7 mouse cellular contexts compared by ENCODE assay signal in the genomic region with DNA sequence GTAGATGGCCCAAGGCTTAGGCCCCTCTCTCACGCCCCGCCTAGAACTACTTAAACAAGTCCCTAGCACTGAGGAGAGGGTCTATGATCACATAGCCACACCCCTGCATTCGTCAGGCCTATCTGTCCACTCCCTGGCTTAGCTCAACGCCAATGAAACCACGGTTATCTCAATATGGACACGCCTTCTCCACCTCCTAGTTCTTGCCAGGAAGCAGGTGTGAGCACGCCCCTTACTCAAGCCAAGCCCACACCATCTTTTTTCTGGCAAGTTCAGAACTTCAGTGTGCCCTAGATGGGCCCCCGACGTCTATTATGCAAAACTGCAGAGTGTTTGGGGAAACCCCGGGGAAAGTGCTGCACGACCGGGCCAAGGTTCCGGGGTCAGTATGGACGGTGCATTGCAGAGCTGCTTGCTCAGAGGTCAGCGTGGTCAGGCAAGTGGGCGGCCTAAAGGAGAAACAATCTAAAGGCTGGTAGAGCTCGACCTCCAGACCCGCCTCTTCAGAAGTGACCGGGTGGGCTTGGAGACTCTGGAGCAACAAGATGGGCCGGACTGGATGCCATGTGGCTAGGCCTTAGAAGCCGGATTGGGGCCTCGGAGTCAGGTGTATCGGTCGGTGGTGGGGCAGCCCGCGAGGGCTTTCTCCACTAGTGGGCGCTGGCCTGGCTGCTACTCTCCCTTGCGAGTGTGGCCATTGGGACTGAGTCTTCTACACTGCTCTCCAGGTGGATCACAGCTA. TPM values are rescaled to one million over a fixed set of nuclear protein-coding genes. Genes with fewer than 3 reads are reported as not detected.
A peak's percentile ranks its signal among the peaks of the same experiment; 100 is the strongest.
DNase-seq lines count a peak whose midpoint lies in the region; ATAC-seq lines count a peak whose summit lies in the region.

A gene (minus strand): TSS at position 41 of the 742 bp plus-strand sequence.

- H3K36me3 ChIP-seq in embryonic facial prominence, embryonic 15.5 days, result no peaks in the 10 kb centered on the region
- no peaks in the 10 kb centered on the region for H3K36me3 ChIP-seq in liver, embryonic 15.5 days (replicated peaks)

- peak within 1 kb of the TSS; percentile 9 for H3K4me3 ChIP-seq in embryonic facial prominence, embryonic 15.5 days (replicated peaks)
- peak within 1 kb of the TSS; percentile 33 for H3K4me3 ChIP-seq in liver, embryonic 15.5 days (replicated peaks)

- H3K4me2 ChIP-seq in embryonic facial prominence, embryonic 15.5 days (replicated peaks), result peak within 1 kb of the TSS; percentile 27
- peak within 1 kb of the TSS; percentile 61 for H3K4me2 ChIP-seq in liver, embryonic 15.5 days

- H3K27me3 ChIP-seq in embryonic facial prominence, embryonic 15.5 days, result peaks cover 9% of the 10 kb centered on the region; the same call in 1 of the 2 replicates
- peaks cover 9% of the 10 kb centered on the region for H3K27me3 ChIP-seq in liver, embryonic 15.5 days

- 0 out of 2 replicates have a peak, but pooled peaks cover 6% of the 10 kb centered on the region for H3K4me1 ChIP-seq in embryonic facial prominence, embryonic 15.5 days
- peaks cover 18% of the 10 kb centered on the region for H3K4me1 ChIP-seq in liver, embryonic 15.5 days (replicated peaks)

- peak; percentile 23 for DNase-seq in thymus, postnatal 0 days (ENCODE audit: low spot score)
- DNase-seq in thymus, postnatal 25 days, result no peak
- no peak for DNase-seq in c-Kit-positive CD71-positive TER-119-positive erythroid progenitor cells, embryonic 14.5 days (ENCODE audit: low spot score)
- DNase-seq in cerebellum, postnatal 36 days, result no peak
- DNase-seq in right cerebral cortex, postnatal 14 days, result no peak

- peak; percentile 62; the same call in 1 of the 2 replicates for ATAC-seq in embryonic facial prominence, embryonic 15.5 days (ENCODE audit: insufficient number of reproducible peaks, low FRiP score, low TSS enrichment, low read depth)
- peak; percentile 72 for ATAC-seq in liver, embryonic 15.5 days (ENCODE audit: insufficient read depth)

- H3K9me3 ChIP-seq in embryonic facial prominence, embryonic 15.5 days (replicated peaks), result no peaks in the 10 kb centered on the region
- no peaks in the 10 kb centered on the region for H3K9me3 ChIP-seq in liver, embryonic 15.5 days (replicated peaks)

- H3K27ac ChIP-seq in embryonic facial prominence, embryonic 15.5 days (replicated peaks), result no peak within 1 kb of the TSS
- no peak within 1 kb of the TSS for H3K27ac ChIP-seq in liver, embryonic 15.5 days (replicated peaks)

- H3K9ac ChIP-seq in embryonic facial prominence, embryonic 15.5 days, result no peak within 1 kb of the TSS
- 0 out of 2 replicates have a peak within 1 kb of the TSS, but pooled peaks have one; percentile 27 for H3K9ac ChIP-seq in liver, embryonic 15.5 days

- 41% methylated on average over 28 of the region's 28 CpGs for WGBS in embryonic facial prominence, embryonic 15.5 days
- WGBS in liver, embryonic 15.5 days (ENCODE audit: insufficient replicate concordance), result 39% methylated on average over 28 of the region's 28 CpGs

RNA-seq across cellular contexts. Expression of the gene that starts here (rescaled TPM):
- 0.27 and 0.39 TPM in 2 replicates for polyA plus RNA-seq in thymus, postnatal 0 days (2015; fragmentation: Nextera tagmentation; extraction: Ambion mirVana)
- 0.37 and 0.39 TPM in 2 replicates for polyA plus RNA-seq in embryonic facial prominence, embryonic 15.5 days (2015; fragmentation: Nextera tagmentation; extraction: Ambion mirVana)
- polyA plus RNA-seq in liver, embryonic 15.5 days (2015; fragmentation: Nextera tagmentation; extraction: Ambion mirVana), result 0.94 and 0.98 TPM in 2 replicates

Comparison
In these comparisons a context has a peak if more than half of its experiments do, and no peak if none do; other contexts are left out.
1. Peak in DNase-seq in thymus, postnatal 0 days; RNA of the gene not detected or under 1 TPM.
2. Peak in ATAC-seq, H3K4me3 ChIP-seq and H3K4me2 ChIP-seq in embryonic facial prominence, embryonic 15.5 days; RNA of the gene not detected or under 1 TPM.
3. Peak in ATAC-seq, H3K4me3 ChIP-seq, H3K9ac ChIP-seq and H3K4me2 ChIP-seq in liver, embryonic 15.5 days; RNA of the gene not detected or under 1 TPM.